Mouse (Mus musculus) right cerebral cortex, adult 2 months (tissue): ENCODE measurements around the gene Vmn1r121.
"Not testable (repeated sequence)": the region's sequence is repeated elsewhere in the genome, so short reads cannot be mapped to it uniquely, and the experiment has no call there.

Experiments used
- DNase-seq, 2 experiments: peaks; one replicate each; pipeline ENCODE4 v3.0.0; 2021 to 2022; ENCODE audit warnings: low spot score in 2 of 2

The Vmn1r121 gene

DNA sequence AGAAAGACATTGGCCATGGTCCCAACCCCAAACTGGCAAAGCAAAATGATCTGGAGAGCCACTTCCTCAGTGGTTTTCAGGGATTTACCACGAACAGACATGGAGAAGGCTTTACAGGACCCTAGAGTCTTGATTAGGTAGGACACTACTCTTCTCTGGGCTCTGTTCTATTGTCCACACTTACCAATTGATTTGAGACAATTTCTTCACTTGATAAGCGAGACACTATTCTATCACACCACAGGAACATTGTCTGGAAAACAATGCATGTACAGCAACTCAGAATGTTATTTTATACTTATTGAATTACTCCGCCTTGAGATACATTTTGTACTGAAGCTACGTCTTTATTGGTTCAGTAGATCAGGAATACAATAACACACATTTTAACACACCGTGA is at the start of gene Vmn1r121:
Gene Vmn1r121, minus strand, starts transcription at position 101 of the 400 bp plus-strand sequence.
- DNase-seq = not testable (repeated sequence)

DNA sequence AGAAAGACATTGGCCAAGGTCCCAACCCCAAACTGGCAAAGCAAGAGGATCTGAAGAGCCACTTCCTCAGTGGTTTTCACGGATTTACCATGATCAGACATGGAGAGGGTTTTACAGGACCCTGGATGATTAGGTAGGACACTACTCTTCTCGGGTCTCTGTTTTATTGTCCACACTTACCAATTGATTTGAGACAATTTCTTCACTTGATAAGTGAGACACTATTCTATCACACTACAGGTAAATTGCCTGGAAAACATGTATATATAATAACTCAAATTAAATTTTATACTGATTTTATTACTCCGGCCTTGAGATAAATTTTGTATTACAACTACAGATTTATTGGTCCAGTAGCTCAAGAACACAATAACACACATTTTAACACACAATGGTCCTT is 35.7 kb upstream of the Vmn1r121 start, which contains the start of gene Vmn1r122:
Gene Vmn1r122, minus strand, starts transcription at position 101 of the 400 bp plus-strand sequence.
- DNase-seq = not testable (repeated sequence)

DNA sequence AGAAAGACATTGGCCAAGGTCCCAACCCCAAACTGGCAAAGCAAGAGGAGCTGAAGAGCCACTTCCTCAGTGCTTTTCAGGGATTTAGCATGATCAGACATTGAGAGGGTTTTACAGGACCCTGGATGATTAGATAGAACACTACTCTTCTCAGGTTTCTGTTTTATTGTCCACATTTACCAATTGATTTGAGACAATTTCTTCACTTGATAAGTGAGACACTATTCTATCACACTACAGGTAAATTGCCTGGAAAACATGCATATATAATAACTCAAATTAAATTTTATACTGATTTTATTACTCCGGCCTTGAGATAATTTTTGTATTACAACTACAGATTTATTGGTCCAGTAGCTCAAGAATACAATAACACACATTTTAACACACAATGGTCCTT is 44.6 kb downstream of the Vmn1r121 start, which contains the start of gene Vmn1r120:
Gene Vmn1r120, minus strand, starts transcription at position 101 of the 400 bp plus-strand sequence.
- DNase-seq = not testable (repeated sequence)
